Mouse (Mus musculus): Measurements from ENCODE around the gene Lmna.

- TF ChIP-seq EP300 (optimal IDR thresholded peaks at IDR 0.05) (no peak), CTCF (IDR thresholded peaks at IDR 0.05; ENCODE audit: low read depth) (no peak)
Measured at GRCm38 (mm10) chr3:88450379-88451131, 59.2 kb downstream of the Lmna start.

Data from stomach, postnatal 0 days (tissue).